Mouse (Mus musculus): ENCODE measurements around the gene Cobl. TPM values are rescaled to one million over a fixed set of nuclear protein-coding genes. Genes with fewer than 3 reads are reported as not detected.

The Cobl gene
- polyA plus RNA-seq, 1 experiment from 2014 or later, result 11.6 TPM

GRCm38 (mm10) chr11:12257324-12258118 is 207.2 kb downstream of the Cobl start:
- Histone ChIP-seq H3K9me3 (ENCODE audit: control insufficient read depth, low read length) (no peaks in the 10 kb centered on the region), H3K9ac (ENCODE audit: low read length) (no peak overlapping the region), H3K36me3 (ENCODE audit: control insufficient read depth, insufficient read depth, low read length) (peaks cover 6% of the 10 kb centered on the region; the same call in 1 of the 2 replicates), H3K4me3 (ENCODE audit: low read depth, low read length) (no peak overlapping the region), H3K27ac (ENCODE audit: low read depth) (no peak overlapping the region), H3K4me2 (ENCODE audit: low read length) (no peak overlapping the region), H3K4me1 (replicated peaks; ENCODE audit: control insufficient read depth, insufficient read depth, low read length) (no peaks in the 10 kb centered on the region), H3K27me3 (replicated peaks; ENCODE audit: control insufficient read depth, insufficient read depth, low read length) (no peaks in the 10 kb centered on the region)
- DNase-seq (ENCODE audit: low spot score), result no peak
- WGBS, result 91% methylated on average over 5 of the region's 5 CpGs
- no peak for ATAC-seq (replicated peaks; ENCODE audit: low FRiP score, low TSS enrichment, low read depth)

- H3K27ac ChIP-seq (ENCODE audit: low read depth), result no peak overlapping the region
- H3K4me2 ChIP-seq (ENCODE audit: low read length), result no peak overlapping the region
- no peaks in the 10 kb centered on the region for H3K9me3 ChIP-seq (ENCODE audit: control insufficient read depth, low read length)
- ATAC-seq (replicated peaks; ENCODE audit: low FRiP score, low TSS enrichment, low read depth), result no peak
- no peaks in the 10 kb centered on the region for H3K36me3 ChIP-seq (ENCODE audit: control insufficient read depth, insufficient read depth, low read length)
- no peak overlapping the region for H3K9ac ChIP-seq (ENCODE audit: low read length)
- 77% methylated on average over 4 of the region's 4 CpGs for WGBS
- H3K4me1 ChIP-seq (replicated peaks; ENCODE audit: control insufficient read depth, insufficient read depth, low read length), result no peaks in the 10 kb centered on the region
- no peak for DNase-seq (ENCODE audit: low spot score)
- H3K4me3 ChIP-seq (ENCODE audit: low read depth, low read length), result no peak overlapping the region
- H3K27me3 ChIP-seq (replicated peaks; ENCODE audit: control insufficient read depth, insufficient read depth, low read length), result no peaks in the 10 kb centered on the region
These were observed 219.3 kb downstream of the Cobl start for GRCm38 (mm10) chr11:12245327-12245915.

GRCm38 (mm10) chr11:12236341-12236740 is 228.4 kb downstream of the Cobl start:
- WGBS, result 75% methylated on average over 1 of the region's 1 CpGs

GRCm38 (mm10) chr11:12234876-12235275 is 229.9 kb downstream of the Cobl start:
- Histone ChIP-seq H3K9me3 (ENCODE audit: control insufficient read depth, low read length) (no peaks in the 10 kb centered on the region), H3K27me3 (replicated peaks; ENCODE audit: control insufficient read depth, insufficient read depth, low read length) (no peaks in the 10 kb centered on the region), H3K4me2 (ENCODE audit: low read length) (no peak overlapping the region), H3K9ac (ENCODE audit: low read length) (no peak overlapping the region), H3K4me1 (replicated peaks; ENCODE audit: control insufficient read depth, insufficient read depth, low read length) (no peaks in the 10 kb centered on the region), H3K4me3 (ENCODE audit: low read depth, low read length) (no peak overlapping the region), H3K36me3 (ENCODE audit: control insufficient read depth, insufficient read depth, low read length) (no peaks in the 10 kb centered on the region), H3K27ac (ENCODE audit: low read depth) (no peak overlapping the region)
- DNase-seq (ENCODE audit: low spot score) (no peak), ATAC-seq (replicated peaks; ENCODE audit: low FRiP score, low TSS enrichment, low read depth) (no peak)
- 81% methylated on average over 4 of the region's 4 CpGs for WGBS

More at GRCm38 (mm10) chr11:12236341-12236740, 228.4 kb downstream of the Cobl start:
- Histone ChIP-seq H3K27me3 (replicated peaks; ENCODE audit: control insufficient read depth, insufficient read depth, low read length) (no peaks in the 10 kb centered on the region), H3K9ac (ENCODE audit: low read length) (no peak overlapping the region), H3K36me3 (ENCODE audit: control insufficient read depth, insufficient read depth, low read length) (no peaks in the 10 kb centered on the region), H3K4me1 (replicated peaks; ENCODE audit: control insufficient read depth, insufficient read depth, low read length) (no peaks in the 10 kb centered on the region), H3K27ac (ENCODE audit: low read depth) (no peak overlapping the region), H3K4me3 (ENCODE audit: low read depth, low read length) (no peak overlapping the region), H3K4me2 (ENCODE audit: low read length) (no peak overlapping the region), H3K9me3 (ENCODE audit: control insufficient read depth, low read length) (no peaks in the 10 kb centered on the region)
- DNase-seq (ENCODE audit: low spot score) (no peak), ATAC-seq (replicated peaks; ENCODE audit: low FRiP score, low TSS enrichment, low read depth) (no peak)

GRCm38 (mm10) chr11:12234126-12234525 is 230.6 kb downstream of the Cobl start:
- H3K4me1 ChIP-seq (replicated peaks; ENCODE audit: control insufficient read depth, insufficient read depth, low read length), result no peaks in the 10 kb centered on the region
- H3K4me2 ChIP-seq (ENCODE audit: low read length), result no peak overlapping the region
- 90% methylated on average over 1 of the region's 1 CpGs for WGBS
- H3K4me3 ChIP-seq (ENCODE audit: low read depth, low read length), result no peak overlapping the region
- H3K9me3 ChIP-seq (ENCODE audit: control insufficient read depth, low read length), result no peaks in the 10 kb centered on the region
- H3K27ac ChIP-seq (ENCODE audit: low read depth), result no peak overlapping the region
- no peaks in the 10 kb centered on the region for H3K36me3 ChIP-seq (ENCODE audit: control insufficient read depth, insufficient read depth, low read length)
- H3K9ac ChIP-seq (ENCODE audit: low read length), result no peak overlapping the region
- H3K27me3 ChIP-seq (replicated peaks; ENCODE audit: control insufficient read depth, insufficient read depth, low read length), result no peaks in the 10 kb centered on the region
- no peak for ATAC-seq (replicated peaks; ENCODE audit: low FRiP score, low TSS enrichment, low read depth)
- no peak for DNase-seq (ENCODE audit: low spot score)

- ATAC-seq (replicated peaks; ENCODE audit: low FRiP score, low TSS enrichment, low read depth) (no peak), DNase-seq (ENCODE audit: low spot score) (no peak)
- no peak overlapping the region for H3K4me3 ChIP-seq (ENCODE audit: low read depth, low read length)
- no peak overlapping the region for H3K27ac ChIP-seq (ENCODE audit: low read depth)
- no peak overlapping the region for H3K9ac ChIP-seq (ENCODE audit: low read length)
- no peaks in the 10 kb centered on the region for H3K27me3 ChIP-seq (replicated peaks; ENCODE audit: control insufficient read depth, insufficient read depth, low read length)
- H3K4me2 ChIP-seq (ENCODE audit: low read length), result no peak overlapping the region
- H3K36me3 ChIP-seq (ENCODE audit: control insufficient read depth, insufficient read depth, low read length), result no peaks in the 10 kb centered on the region
- no peaks in the 10 kb centered on the region for H3K9me3 ChIP-seq (ENCODE audit: control insufficient read depth, low read length)
- no peaks in the 10 kb centered on the region for H3K4me1 ChIP-seq (replicated peaks; ENCODE audit: control insufficient read depth, insufficient read depth, low read length)
- WGBS, result 82% methylated on average over 3 of the region's 3 CpGs
These were observed 232.0 kb downstream of the Cobl start for GRCm38 (mm10) chr11:12232743-12233125.

GRCm38 (mm10) chr11:12232041-12232742 is 232.6 kb downstream of the Cobl start:
- Histone ChIP-seq H3K4me2 (ENCODE audit: low read length) (no peak overlapping the region), H3K27me3 (replicated peaks; ENCODE audit: control insufficient read depth, insufficient read depth, low read length) (no peaks in the 10 kb centered on the region), H3K9ac (ENCODE audit: low read length) (no peak overlapping the region), H3K9me3 (ENCODE audit: control insufficient read depth, low read length) (no peaks in the 10 kb centered on the region), H3K4me3 (ENCODE audit: low read depth, low read length) (no peak overlapping the region), H3K4me1 (replicated peaks; ENCODE audit: control insufficient read depth, insufficient read depth, low read length) (no peaks in the 10 kb centered on the region), H3K36me3 (ENCODE audit: control insufficient read depth, insufficient read depth, low read length) (no peaks in the 10 kb centered on the region), H3K27ac (ENCODE audit: low read depth) (no peak overlapping the region)
- WGBS, result 92% methylated on average over 10 of the region's 10 CpGs
- DNase-seq (ENCODE audit: low spot score), result no peak
- ATAC-seq (replicated peaks; ENCODE audit: low FRiP score, low TSS enrichment, low read depth), result no peak

- Histone ChIP-seq H3K4me1 (replicated peaks; ENCODE audit: control insufficient read depth, insufficient read depth, low read length) (no peaks in the 10 kb centered on the region), H3K27me3 (replicated peaks; ENCODE audit: control insufficient read depth, insufficient read depth, low read length) (no peaks in the 10 kb centered on the region), H3K9ac (ENCODE audit: low read length) (no peak overlapping the region), H3K4me3 (ENCODE audit: low read depth, low read length) (no peak overlapping the region), H3K36me3 (ENCODE audit: control insufficient read depth, insufficient read depth, low read length) (no peaks in the 10 kb centered on the region), H3K9me3 (ENCODE audit: control insufficient read depth, low read length) (no peaks in the 10 kb centered on the region), H3K4me2 (ENCODE audit: low read length) (no peak overlapping the region), H3K27ac (ENCODE audit: low read depth) (no peak overlapping the region)
- 86% methylated on average over 6 of the region's 6 CpGs for WGBS
- DNase-seq (ENCODE audit: low spot score) (no peak), ATAC-seq (replicated peaks; ENCODE audit: low FRiP score, low TSS enrichment, low read depth) (no peak)
These were observed 233.2 kb downstream of the Cobl start for GRCm38 (mm10) chr11:12231481-12232035.
